Mouse (Mus musculus) common myeloid progenitor, adult 5-6 weeks (primary cell): ENCODE results near the gene Galnt6. TPM values are rescaled to one million over a fixed set of nuclear protein-coding genes. Genes with fewer than 3 reads are reported as not detected.

ENCODE experiments used
- ATAC-seq: replicated peaks from 2 replicates; pipeline ENCODE4 v1.8.0; 2016; ENCODE audit warnings: low read depth, mild to moderate bottlenecking, moderate TSS enrichment, inconsistent platforms; ENCODE audit not compliant: poor library complexity, severe bottlenecking
- total RNA-seq: library from RNA; stranded (forward); fragments of 200-1000, 187-1606 nt; gene quantifications from 2 replicates; pipeline ENCODE4 v1.2.3, GENCODE M21; 2017

The Galnt6 gene
- total RNA-seq, 1 experiment from 2014 or later: 49.2 TPM

GRCm38 (mm10) chr15:100755498-100755859, 26.3 kb upstream of the Galnt6 start:
- no peak for ATAC-seq

DNA sequence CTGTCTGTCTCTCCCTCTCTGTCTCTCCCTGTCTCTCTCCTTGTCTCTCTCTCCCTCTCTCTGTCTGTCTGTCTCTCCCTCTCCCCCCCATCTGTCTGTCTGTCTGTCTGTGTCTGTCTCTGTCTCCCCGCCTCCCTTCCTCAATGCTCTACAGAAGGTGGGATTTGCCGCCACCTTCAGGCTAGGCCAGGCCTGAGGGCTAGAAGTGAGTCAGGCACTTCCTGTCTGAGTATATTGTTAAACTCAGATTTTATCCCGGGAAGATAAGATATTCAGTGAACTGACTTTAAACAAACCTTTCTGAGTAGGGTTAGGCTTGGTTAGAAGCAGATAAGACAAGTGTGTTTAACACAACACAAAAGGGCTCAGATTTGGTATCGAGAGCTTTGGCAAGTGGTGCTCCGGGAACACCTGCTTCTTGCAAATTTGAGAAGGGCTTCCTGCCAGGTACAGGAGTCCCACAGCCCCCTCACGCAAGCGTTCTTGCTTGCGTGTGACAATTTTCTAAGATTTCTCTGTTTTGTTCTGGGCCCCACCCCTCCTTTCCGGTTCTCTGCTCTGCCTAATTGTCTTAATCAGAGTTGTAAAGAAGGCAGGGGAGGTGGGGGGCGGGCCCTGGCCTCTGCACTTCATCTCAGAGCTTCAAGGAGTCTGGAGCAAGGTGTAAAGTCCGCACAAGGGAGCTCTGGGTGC, 25.8 kb upstream of the Galnt6 start:
- ATAC-seq: peak; percentile 54

DNA sequence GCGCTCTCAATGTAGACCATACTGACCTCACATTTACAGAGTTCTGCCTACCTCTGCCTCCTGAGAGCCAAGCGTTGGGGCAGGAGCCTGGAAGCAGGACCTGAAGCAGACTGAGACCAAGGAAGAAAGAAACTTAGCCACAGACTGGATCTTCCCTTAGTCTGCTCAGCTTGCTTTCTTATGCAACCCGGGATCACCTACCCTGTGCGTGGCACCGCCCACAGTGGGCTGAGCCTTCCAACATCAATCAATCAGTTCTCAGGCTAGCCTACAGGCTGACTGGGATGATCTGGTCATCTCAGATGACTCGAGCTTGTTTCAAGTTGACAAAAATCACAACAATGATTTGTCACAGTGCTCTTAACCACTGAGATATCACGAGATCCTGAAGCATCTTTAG, 24.9 kb upstream of the Galnt6 start:
- no peak for ATAC-seq

DNA sequence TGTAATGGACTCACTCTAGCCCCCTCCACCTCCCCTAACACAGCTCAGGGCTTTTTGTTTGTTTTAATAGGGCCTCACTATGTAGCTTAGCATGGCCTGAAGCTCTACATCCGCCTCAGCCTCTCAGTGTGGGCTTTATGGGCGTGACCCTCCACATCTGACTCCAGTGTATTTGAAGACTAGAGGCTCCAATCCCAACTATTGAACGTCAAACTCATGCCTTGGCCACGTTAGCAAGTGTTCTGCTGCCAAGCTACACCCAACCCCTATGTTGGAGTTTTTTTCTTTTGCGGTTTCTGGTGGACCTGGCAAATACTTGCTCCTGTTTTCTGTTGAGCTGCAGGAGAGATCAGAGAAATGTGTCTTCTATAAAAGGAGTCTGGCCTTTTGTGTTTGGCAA, 23.9 kb upstream of the Galnt6 start:
- no peak for ATAC-seq

DNA sequence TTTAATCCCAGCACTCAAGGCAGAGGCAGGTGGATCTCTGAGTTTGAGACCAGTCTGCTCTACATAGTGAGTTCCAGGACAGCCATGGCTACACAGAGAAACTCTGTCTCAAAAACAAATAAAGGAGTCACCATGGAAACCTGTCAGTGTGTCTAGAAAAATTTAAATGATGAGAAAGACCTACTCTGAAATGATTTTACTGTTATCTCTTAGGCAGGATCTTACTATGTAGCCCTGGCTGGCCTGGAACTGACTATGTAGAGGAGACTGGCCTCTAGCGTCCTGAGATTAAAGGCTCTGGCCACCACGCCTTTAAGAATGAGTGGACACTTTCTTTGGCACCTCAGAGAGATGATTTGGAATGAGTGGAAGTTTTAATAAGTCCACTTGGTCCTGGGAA, 23.3 kb upstream of the Galnt6 start:
- ATAC-seq: no peak

GRCm38 (mm10) chr15:100749751-100750538, 20.8 kb upstream of the Galnt6 start:
- ATAC-seq: peak; percentile 61

GRCm38 (mm10) chr15:100748584-100748983, 19.4 kb upstream of the Galnt6 start:
- no peak for ATAC-seq

DNA sequence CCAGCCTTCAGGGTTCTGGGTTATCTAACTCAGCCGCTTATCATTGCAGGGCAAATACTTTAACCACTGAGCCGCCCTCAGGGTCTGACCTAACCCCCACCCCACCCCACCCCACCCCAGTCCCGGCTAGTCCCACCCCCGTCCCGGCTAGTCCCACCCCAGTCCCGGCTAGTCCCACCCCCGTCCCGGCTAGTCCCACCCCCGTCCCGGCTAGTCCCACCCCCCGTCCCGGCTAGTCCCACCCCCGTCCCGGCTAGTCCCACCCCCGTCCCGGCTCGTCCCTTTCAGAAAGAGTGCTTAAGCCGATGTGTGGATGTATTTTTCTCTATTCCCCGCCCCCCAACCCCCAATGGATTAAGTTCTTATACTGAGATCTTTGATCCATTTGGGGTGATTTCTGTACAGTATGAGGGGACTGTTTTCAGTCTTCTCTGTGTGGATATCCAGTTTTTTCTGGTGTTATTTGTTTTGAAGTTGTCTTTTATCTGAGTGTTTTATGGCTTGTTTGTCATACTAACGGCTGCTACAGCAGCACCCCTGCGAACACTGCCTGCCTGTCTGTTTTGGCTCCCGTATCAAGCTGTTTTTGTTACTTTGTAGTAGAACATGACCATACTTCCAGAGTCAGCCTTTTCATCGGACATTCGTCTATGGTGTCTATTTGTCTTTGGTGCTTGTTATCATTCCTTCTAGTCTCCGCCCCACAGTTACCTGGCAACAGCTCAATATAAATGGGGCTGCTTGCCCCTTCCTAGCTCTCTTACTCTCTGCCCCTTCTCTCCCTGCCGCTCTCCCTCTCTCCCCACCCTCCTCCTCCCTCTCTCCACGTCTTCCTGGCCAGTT, 18.2 kb upstream of the Galnt6 start:
- ATAC-seq: peak; percentile 81

DNA sequence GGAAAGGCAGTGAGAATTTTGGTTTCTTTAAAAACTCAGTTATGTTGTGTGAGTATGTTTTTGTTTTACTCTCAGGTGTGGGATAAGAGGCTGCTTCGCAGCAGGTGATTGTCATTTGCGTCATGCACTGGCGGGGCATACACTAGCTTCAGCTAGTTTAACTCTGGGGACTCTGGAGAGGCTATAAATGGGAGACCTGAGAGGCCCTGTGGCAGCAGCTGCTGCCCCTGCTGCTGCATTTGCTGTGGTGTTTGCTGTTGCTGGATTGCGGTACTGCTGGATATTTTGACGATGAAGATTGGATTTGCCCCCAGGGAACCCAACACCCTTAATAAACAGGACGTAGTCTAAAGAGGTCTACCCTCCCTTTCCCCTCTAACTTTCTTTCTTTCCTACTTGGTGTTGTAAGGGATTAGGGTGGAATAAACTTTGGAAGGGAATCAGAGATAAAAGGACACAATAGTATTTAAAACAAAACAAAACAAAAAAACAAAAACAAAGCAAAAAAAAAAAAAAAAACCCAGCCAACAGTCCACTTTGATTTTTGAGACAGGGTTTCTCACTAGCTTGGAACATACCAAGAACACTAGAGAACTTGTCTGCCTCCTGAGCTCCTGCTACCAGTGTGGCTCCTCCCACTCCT, 17.4 kb upstream of the Galnt6 start:
- ATAC-seq: no peak

DNA sequence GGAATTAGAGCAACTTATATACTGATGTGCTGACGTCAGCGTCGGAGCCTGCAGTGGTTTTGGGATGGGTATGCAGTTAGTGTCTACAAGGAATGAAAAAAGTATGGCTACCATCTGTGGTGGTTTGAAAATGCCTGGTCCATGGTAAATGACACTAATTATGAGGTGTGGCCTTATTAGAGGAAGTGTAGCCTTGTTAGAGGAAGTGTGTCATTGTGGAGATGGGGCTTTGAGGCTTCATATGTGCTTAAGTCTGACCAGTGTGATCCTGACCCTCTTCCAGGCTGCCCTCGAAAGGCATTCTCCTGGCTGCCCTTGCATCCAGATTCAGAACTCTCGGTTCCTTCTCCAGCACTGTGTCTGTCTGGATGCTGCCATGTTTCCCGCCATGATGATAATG, 14.1 kb upstream of the Galnt6 start:
- no peak for ATAC-seq

DNA sequence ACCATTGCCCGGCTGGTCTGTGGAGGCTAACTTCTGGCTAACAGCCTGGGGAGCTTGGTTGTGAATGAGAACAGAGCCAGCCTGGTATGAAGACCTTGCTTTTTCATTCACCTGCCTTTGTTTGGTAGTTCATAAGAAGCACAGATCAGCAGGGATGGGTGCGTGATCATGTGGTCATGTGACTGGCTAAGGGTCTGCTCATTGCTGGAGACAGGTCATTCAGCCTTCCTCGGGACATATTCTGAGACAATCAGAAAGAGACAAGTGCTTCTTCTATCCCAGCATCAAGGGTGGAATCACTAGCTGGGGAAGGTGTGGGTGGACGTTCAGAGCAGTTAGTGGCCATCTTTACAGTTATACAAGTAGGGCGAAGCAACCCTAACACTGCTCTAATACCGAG, 10.3 kb upstream of the Galnt6 start:
- ATAC-seq: no peak

GRCm38 (mm10) chr15:100738351-100738781, 9.2 kb upstream of the Galnt6 start:
- ATAC-seq: peak; percentile 59

GRCm38 (mm10) chr15:100737667-100738066, 8.5 kb upstream of the Galnt6 start:
- ATAC-seq: no peak

GRCm38 (mm10) chr15:100735953-100736300, 6.8 kb upstream of the Galnt6 start:
- peak; percentile 55 for ATAC-seq

GRCm38 (mm10) chr15:100735095-100735952, 6.1 kb upstream of the Galnt6 start:
- peak; percentile 40 for ATAC-seq

DNA sequence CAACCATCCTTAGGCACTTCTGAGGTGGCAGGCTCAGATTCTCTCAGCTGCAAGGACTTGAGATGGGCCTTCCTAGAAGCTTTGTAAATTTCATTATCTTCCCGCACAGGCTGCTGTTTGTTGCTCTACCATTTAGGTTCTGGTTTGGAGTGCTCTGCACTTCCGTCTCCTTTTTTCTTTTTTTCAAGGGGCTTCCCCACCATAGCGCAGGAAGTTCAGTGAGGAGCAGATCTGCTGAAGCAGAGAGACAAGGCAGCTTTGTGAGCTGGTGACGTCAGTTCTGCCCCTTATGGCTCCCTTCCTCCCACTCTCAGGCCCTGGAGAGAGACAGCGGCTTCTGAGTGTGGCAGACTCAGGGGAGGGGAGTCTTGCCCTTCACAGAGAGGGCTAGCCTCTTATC, 3.4 kb upstream of the Galnt6 start:
- peak; percentile 33 for ATAC-seq

- ATAC-seq: no peak
These were observed 1.9 kb upstream of the Galnt6 start for GRCm38 (mm10) chr15:100731081-100731480.

GRCm38 (mm10) chr15:100728586-100728985, 590 bp downstream of the Galnt6 start:
- peak; percentile 50 for ATAC-seq

GRCm38 (mm10) chr15:100727834-100728233, 1.3 kb downstream of the Galnt6 start:
- ATAC-seq: no peak
